Mouse (Mus musculus): ENCODE measurements around the gene Mypn. TPM values are rescaled to one million over a fixed set of nuclear protein-coding genes. Genes with fewer than 3 reads are reported as not detected.
A peak's percentile ranks its signal among the peaks of the same experiment; 100 is the strongest.

Mypn gene
- polyA plus RNA-seq, 1 experiment from 2014 or later: 0.60 TPM

DNA sequence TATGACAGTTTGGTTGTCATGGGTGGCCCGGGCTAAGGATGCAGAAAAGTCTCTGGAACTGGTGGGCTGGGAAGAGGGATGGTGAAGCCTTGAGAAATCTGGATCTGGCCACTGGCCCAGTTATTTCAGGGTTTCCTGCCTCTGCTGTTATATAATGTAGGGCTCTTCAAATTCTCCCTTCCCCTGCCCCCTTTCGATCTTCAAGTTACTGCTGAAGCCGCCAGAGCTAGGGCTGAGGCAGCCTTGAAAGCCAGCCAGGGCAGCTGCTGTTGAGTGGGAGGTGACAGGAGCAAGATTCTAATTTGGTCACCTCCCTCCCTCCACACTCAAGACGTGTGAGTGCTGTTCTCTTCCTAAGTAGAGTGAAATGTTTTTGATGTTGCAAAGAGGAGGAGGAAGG lies 46.8 kb downstream of the Mypn start:
- no peak for ATAC-seq (ENCODE audit: insufficient number of reproducible peaks, low FRiP score, low TSS enrichment, low read depth)

DNA sequence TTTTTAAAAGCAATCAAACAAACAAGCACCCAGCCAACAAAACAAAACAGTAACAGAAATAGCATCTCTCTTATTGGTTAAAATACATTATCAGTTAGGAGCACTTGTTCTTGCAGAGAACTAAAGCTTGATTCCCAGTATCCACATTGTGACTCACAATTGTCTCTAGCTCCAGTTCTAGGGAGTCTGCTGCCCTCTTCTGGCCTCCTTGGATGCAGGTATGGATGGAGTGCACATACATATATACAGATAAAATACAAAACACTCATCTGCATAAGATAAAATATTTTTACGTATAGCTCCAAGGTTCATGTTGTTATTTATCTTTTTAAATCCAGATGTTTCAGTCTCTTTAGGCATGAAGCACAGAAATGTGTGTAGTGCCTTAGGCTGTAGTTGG lies 47.4 kb downstream of the Mypn start:
- Histone ChIP-seq H3K4me2 (ENCODE audit: low read depth, severe bottlenecking) (no peak overlapping the region), H3K27ac (replicated peaks; ENCODE audit: low read depth, low read length) (no peak overlapping the region), H3K27me3 (ENCODE audit: control insufficient read depth, insufficient read depth, low read length) (no peaks in the 10 kb centered on the region), H3K36me3 (ENCODE audit: control insufficient read depth, insufficient read depth, low read length) (no peaks in the 10 kb centered on the region), H3K4me3 (ENCODE audit: low read depth, low read length) (no peak overlapping the region), H3K4me1 (ENCODE audit: control insufficient read depth, insufficient read depth, low read length) (no peaks in the 10 kb centered on the region), H3K9me3 (ENCODE audit: control insufficient read depth, low read length) (no peaks in the 10 kb centered on the region), H3K9ac (ENCODE audit: low read length) (no peak overlapping the region)
- ATAC-seq (ENCODE audit: insufficient number of reproducible peaks, low FRiP score, low TSS enrichment, low read depth) (no peak), DNase-seq (ENCODE audit: low spot score) (no peak)
- WGBS: 91% methylated on average over 1 of the region's 1 CpGs

More for the DNA sequence above, 46.8 kb downstream of the Mypn start:
- no peak for DNase-seq (ENCODE audit: low spot score)
- Histone ChIP-seq H3K9ac (ENCODE audit: low read length) (no peak overlapping the region), H3K9me3 (ENCODE audit: control insufficient read depth, low read length) (no peaks in the 10 kb centered on the region), H3K27ac (replicated peaks; ENCODE audit: low read depth, low read length) (no peak overlapping the region), H3K36me3 (ENCODE audit: control insufficient read depth, insufficient read depth, low read length) (no peaks in the 10 kb centered on the region), H3K27me3 (ENCODE audit: control insufficient read depth, insufficient read depth, low read length) (no peaks in the 10 kb centered on the region), H3K4me1 (ENCODE audit: control insufficient read depth, insufficient read depth, low read length) (no peaks in the 10 kb centered on the region), H3K4me3 (ENCODE audit: low read depth, low read length) (no peak overlapping the region), H3K4me2 (ENCODE audit: low read depth, severe bottlenecking) (no peak overlapping the region)
- 55% methylated on average over 4 of the region's 4 CpGs for WGBS

DNA sequence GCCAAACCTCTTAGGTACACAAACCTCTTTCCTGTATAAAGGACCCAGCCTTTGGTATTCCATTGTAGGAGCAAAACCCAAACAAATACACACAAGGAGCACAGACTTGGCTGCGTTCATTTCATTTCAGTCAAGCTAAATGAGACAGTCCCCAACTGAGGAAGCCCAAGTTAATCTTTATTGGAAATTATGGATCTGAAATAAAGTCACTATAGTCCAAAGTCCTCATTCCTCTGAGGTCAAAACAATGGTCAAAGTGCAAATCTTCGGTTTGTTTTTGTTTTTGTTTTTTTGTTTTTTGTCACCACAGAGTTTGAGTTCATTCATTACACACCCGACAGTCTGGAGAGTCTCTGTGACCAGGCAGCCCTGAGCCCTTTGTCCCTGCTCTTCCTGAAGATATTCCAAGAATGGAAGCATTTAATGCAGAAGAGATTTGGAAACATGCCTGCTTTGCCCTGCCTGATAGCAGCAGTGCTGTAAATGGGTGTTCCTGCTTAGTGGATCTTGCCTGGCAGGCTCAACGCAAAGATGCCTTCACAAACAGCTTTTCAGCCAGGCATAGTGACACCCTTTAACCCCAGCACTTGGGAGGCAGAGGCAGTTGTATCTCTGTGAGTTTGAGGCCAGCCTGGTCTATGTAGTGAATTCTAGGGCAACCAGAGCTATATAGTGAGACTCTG lies 47.9 kb downstream of the Mypn start:
- DNase-seq (ENCODE audit: low spot score) (no peak), ATAC-seq (ENCODE audit: insufficient number of reproducible peaks, low FRiP score, low TSS enrichment, low read depth) (no peak)
- no peak overlapping the region for H3K4me3 ChIP-seq (ENCODE audit: low read depth, low read length)
- H3K9me3 ChIP-seq (ENCODE audit: control insufficient read depth, low read length): no peaks in the 10 kb centered on the region
- H3K36me3 ChIP-seq (ENCODE audit: control insufficient read depth, insufficient read depth, low read length): no peaks in the 10 kb centered on the region
- no peaks in the 10 kb centered on the region for H3K4me1 ChIP-seq (ENCODE audit: control insufficient read depth, insufficient read depth, low read length)
- H3K4me2 ChIP-seq (ENCODE audit: low read depth, severe bottlenecking): no peak overlapping the region
- H3K27ac ChIP-seq (replicated peaks; ENCODE audit: low read depth, low read length): no peak overlapping the region
- 83% methylated on average over 4 of the region's 4 CpGs for WGBS
- H3K9ac ChIP-seq (ENCODE audit: low read length): no peak overlapping the region
- no peaks in the 10 kb centered on the region for H3K27me3 ChIP-seq (ENCODE audit: control insufficient read depth, insufficient read depth, low read length)

GRCm38 (mm10) chr10:63154726-63155125 lies 49.0 kb downstream of the Mypn start:
- Histone ChIP-seq H3K9ac (ENCODE audit: low read length) (no peak overlapping the region), H3K4me2 (ENCODE audit: low read depth, severe bottlenecking) (no peak overlapping the region), H3K36me3 (ENCODE audit: control insufficient read depth, insufficient read depth, low read length) (no peaks in the 10 kb centered on the region), H3K9me3 (ENCODE audit: control insufficient read depth, low read length) (no peaks in the 10 kb centered on the region), H3K4me1 (ENCODE audit: control insufficient read depth, insufficient read depth, low read length) (no peaks in the 10 kb centered on the region), H3K27me3 (ENCODE audit: control insufficient read depth, insufficient read depth, low read length) (no peaks in the 10 kb centered on the region), H3K27ac (replicated peaks; ENCODE audit: low read depth, low read length) (no peak overlapping the region), H3K4me3 (ENCODE audit: low read depth, low read length) (no peak overlapping the region)
- ATAC-seq (ENCODE audit: insufficient number of reproducible peaks, low FRiP score, low TSS enrichment, low read depth) (no peak), DNase-seq (ENCODE audit: low spot score) (no peak)
- WGBS: 81% methylated on average over 4 of the region's 4 CpGs

DNA sequence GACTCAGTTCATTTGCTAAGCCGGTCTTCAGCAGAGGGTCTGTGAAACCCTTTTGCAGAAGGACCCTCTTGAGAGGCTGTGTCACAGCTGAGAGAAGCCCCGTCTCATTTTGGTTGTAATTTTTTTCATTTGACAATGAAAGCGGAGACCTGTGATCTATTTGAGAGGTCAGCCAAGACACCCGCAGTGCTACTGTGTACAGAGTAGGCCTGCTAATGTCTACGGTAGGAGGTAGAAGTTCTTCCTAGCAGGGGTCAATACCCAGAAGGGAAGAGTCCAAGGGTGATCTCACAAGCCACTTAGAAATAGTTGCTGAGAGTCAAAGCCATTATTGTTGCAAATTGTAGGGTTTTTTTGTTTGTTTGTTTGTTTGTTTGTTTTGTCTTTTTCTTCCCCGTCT lies 49.5 kb downstream of the Mypn start:
- H3K9ac ChIP-seq (ENCODE audit: low read length): no peak overlapping the region
- no peaks in the 10 kb centered on the region for H3K9me3 ChIP-seq (ENCODE audit: control insufficient read depth, low read length)
- WGBS: 84% methylated on average over 6 of the region's 6 CpGs
- H3K4me3 ChIP-seq (ENCODE audit: low read depth, low read length): no peak overlapping the region
- ATAC-seq (ENCODE audit: insufficient number of reproducible peaks, low FRiP score, low TSS enrichment, low read depth) (no peak), DNase-seq (ENCODE audit: low spot score) (no peak)
- no peaks in the 10 kb centered on the region for H3K36me3 ChIP-seq (ENCODE audit: control insufficient read depth, insufficient read depth, low read length)
- H3K27me3 ChIP-seq (ENCODE audit: control insufficient read depth, insufficient read depth, low read length): no peaks in the 10 kb centered on the region
- no peak overlapping the region for H3K4me2 ChIP-seq (ENCODE audit: low read depth, severe bottlenecking)
- no peaks in the 10 kb centered on the region for H3K4me1 ChIP-seq (ENCODE audit: control insufficient read depth, insufficient read depth, low read length)
- H3K27ac ChIP-seq (replicated peaks; ENCODE audit: low read depth, low read length): no peak overlapping the region

GRCm38 (mm10) chr10:63153563-63153962 lies 50.2 kb downstream of the Mypn start:
- H3K4me3 ChIP-seq (ENCODE audit: low read depth, low read length): no peak overlapping the region
- H3K36me3 ChIP-seq (ENCODE audit: control insufficient read depth, insufficient read depth, low read length): no peaks in the 10 kb centered on the region
- no peaks in the 10 kb centered on the region for H3K4me1 ChIP-seq (ENCODE audit: control insufficient read depth, insufficient read depth, low read length)
- ATAC-seq (ENCODE audit: insufficient number of reproducible peaks, low FRiP score, low TSS enrichment, low read depth) (no peak), DNase-seq (ENCODE audit: low spot score) (peak; percentile 74)
- no peak overlapping the region for H3K9ac ChIP-seq (ENCODE audit: low read length)
- 41% methylated on average over 3 of the region's 3 CpGs for WGBS
- H3K4me2 ChIP-seq (ENCODE audit: low read depth, severe bottlenecking): no peak overlapping the region
- no peak overlapping the region for H3K27ac ChIP-seq (replicated peaks; ENCODE audit: low read depth, low read length)
- no peaks in the 10 kb centered on the region for H3K9me3 ChIP-seq (ENCODE audit: control insufficient read depth, low read length)
- no peaks in the 10 kb centered on the region for H3K27me3 ChIP-seq (ENCODE audit: control insufficient read depth, insufficient read depth, low read length)

GRCm38 (mm10) chr10:63152358-63152757 lies 51.4 kb downstream of the Mypn start:
- Histone ChIP-seq H3K4me2 (ENCODE audit: low read depth, severe bottlenecking) (no peak overlapping the region), H3K27ac (replicated peaks; ENCODE audit: low read depth, low read length) (no peak overlapping the region), H3K4me1 (ENCODE audit: control insufficient read depth, insufficient read depth, low read length) (no peaks in the 10 kb centered on the region), H3K36me3 (ENCODE audit: control insufficient read depth, insufficient read depth, low read length) (no peaks in the 10 kb centered on the region), H3K27me3 (ENCODE audit: control insufficient read depth, insufficient read depth, low read length) (no peaks in the 10 kb centered on the region), H3K4me3 (ENCODE audit: low read depth, low read length) (no peak overlapping the region), H3K9ac (ENCODE audit: low read length) (no peak overlapping the region), H3K9me3 (ENCODE audit: control insufficient read depth, low read length) (no peaks in the 10 kb centered on the region)
- DNase-seq (ENCODE audit: low spot score) (no peak), ATAC-seq (ENCODE audit: insufficient number of reproducible peaks, low FRiP score, low TSS enrichment, low read depth) (no peak)

DNA sequence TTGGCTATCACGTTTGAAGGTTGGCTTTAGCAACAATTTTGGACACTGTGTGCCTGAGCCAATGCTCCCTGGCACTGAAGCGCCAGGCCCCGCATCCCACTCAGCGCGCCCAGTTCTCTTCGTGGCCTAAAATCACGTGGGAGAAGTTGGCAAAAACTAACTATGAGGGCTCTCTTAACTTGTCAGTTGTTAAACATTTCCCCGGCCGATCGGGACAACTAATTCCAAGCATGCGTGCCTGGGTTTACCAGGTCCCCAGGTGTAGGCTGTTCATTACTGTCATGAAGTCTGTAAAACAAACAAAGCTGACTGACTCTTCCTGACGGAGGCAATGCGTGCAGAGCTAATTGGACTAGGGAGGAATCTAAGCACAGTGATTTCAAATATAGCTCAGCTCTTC lies 61.1 kb downstream of the Mypn start:
- Histone ChIP-seq H3K27me3 (ENCODE audit: control insufficient read depth, insufficient read depth, low read length) (no peaks in the 10 kb centered on the region), H3K4me2 (ENCODE audit: low read depth, severe bottlenecking) (no peak overlapping the region), H3K9me3 (ENCODE audit: control insufficient read depth, low read length) (no peaks in the 10 kb centered on the region), H3K27ac (replicated peaks; ENCODE audit: low read depth, low read length) (no peak overlapping the region), H3K9ac (ENCODE audit: low read length) (no peak overlapping the region), H3K4me1 (ENCODE audit: control insufficient read depth, insufficient read depth, low read length) (no peaks in the 10 kb centered on the region), H3K36me3 (ENCODE audit: control insufficient read depth, insufficient read depth, low read length) (no peaks in the 10 kb centered on the region), H3K4me3 (ENCODE audit: low read depth, low read length) (no peak overlapping the region)
- no peak for DNase-seq (ENCODE audit: low spot score)
- no peak for ATAC-seq (ENCODE audit: insufficient number of reproducible peaks, low FRiP score, low TSS enrichment, low read depth)
- 89% methylated on average over 13 of the region's 13 CpGs for WGBS

- no peak overlapping the region for H3K27ac ChIP-seq (replicated peaks; ENCODE audit: low read depth, low read length)
- ATAC-seq (ENCODE audit: insufficient number of reproducible peaks, low FRiP score, low TSS enrichment, low read depth) (no peak), DNase-seq (ENCODE audit: low spot score) (no peak)
- H3K27me3 ChIP-seq (ENCODE audit: control insufficient read depth, insufficient read depth, low read length): no peaks in the 10 kb centered on the region
- no peaks in the 10 kb centered on the region for H3K36me3 ChIP-seq (ENCODE audit: control insufficient read depth, insufficient read depth, low read length)
- 80% methylated on average over 6 of the region's 6 CpGs for WGBS
- H3K4me1 ChIP-seq (ENCODE audit: control insufficient read depth, insufficient read depth, low read length): no peaks in the 10 kb centered on the region
- no peaks in the 10 kb centered on the region for H3K9me3 ChIP-seq (ENCODE audit: control insufficient read depth, low read length)
- no peak overlapping the region for H3K4me3 ChIP-seq (ENCODE audit: low read depth, low read length)
- H3K4me2 ChIP-seq (ENCODE audit: low read depth, severe bottlenecking): no peak overlapping the region
- no peak overlapping the region for H3K9ac ChIP-seq (ENCODE audit: low read length)
Observed at GRCm38 (mm10) chr10:63136436-63136835, 67.3 kb downstream of the Mypn start.

Measured in limb, embryonic 11.5 days (tissue).